Mouse (Mus musculus) heart, embryonic 11.5 days (tissue): ENCODE results near the gene Vstm4. TPM values are rescaled to one million over a fixed set of nuclear protein-coding genes. Genes with fewer than 3 reads are reported as not detected.

Experiments
- ATAC-seq: fragments of 200-750 bp; cut with Nextera tagmentation; replicated peaks from 2 replicates; pipeline ENCODE4 v1.8.0; 2017; ENCODE audit warnings: moderate library complexity; ENCODE audit not compliant: insufficient number of reproducible peaks, low FRiP score, low TSS enrichment
- H3K27ac ChIP-seq: fragments of 300-500 bp; sonication (generic); 2 replicates; pipeline ENCODE4 v1.5.1; 2014; ENCODE audit warnings: mild to moderate bottlenecking, low read depth, low read length
- H3K27me3 ChIP-seq: fragments of 300-500 bp; sonication (generic); 2 replicates; pipeline ENCODE4 v1.6.1; 2014; ENCODE audit warnings: mild to moderate bottlenecking, low read length, mixed read lengths; ENCODE audit not compliant: control insufficient read depth, insufficient read depth
- H3K36me3 ChIP-seq: fragments of 300-500 bp; sonication (generic); 2 replicates; pipeline ENCODE4 v1.6.1; 2014; ENCODE audit warnings: mild to moderate bottlenecking, low read length, moderate library complexity, mixed read lengths; ENCODE audit not compliant: control insufficient read depth, insufficient read depth
- H3K4me1 ChIP-seq: fragments of 300-500 bp; sonication (generic); 2 replicates; pipeline ENCODE4 v1.6.1; 2014; ENCODE audit warnings: low read length; ENCODE audit not compliant: control insufficient read depth, insufficient read depth
- H3K4me2 ChIP-seq: fragments of 300-500 bp; sonication (generic); 2 replicates; pipeline ENCODE4 v1.6.1; 2014; ENCODE audit warnings: mild to moderate bottlenecking, moderate library complexity
- H3K4me3 ChIP-seq: fragments of 300-500 bp; sonication (generic); 2 replicates; pipeline ENCODE4 v1.5.1; 2014; ENCODE audit warnings: low read depth, low read length
- H3K9ac ChIP-seq: fragments of 300-500 bp; sonication (generic); 2 replicates; pipeline ENCODE4 v1.6.1; 2014; ENCODE audit warnings: mild to moderate bottlenecking, low read depth, low read length, moderate library complexity
- H3K9me3 ChIP-seq: fragments of 300-500 bp; sonication (generic); replicated peaks from 2 replicates; pipeline ENCODE4 v1.6.1; 2016; ENCODE audit warnings: low read length; ENCODE audit not compliant: control insufficient read depth
- WGBS: fragments of 180-500 bp; shearing (Covaris S2); extraction: QIAGEN DNeasy Blood & Tissue Kit; methylation state at CpG from one replicate; pipeline ENCODE4 v1.1.7; 2014; ENCODE audit not compliant: insufficient replicate concordance; 5-methylcytosine and 5-hydroxymethylcytosine counted together
- polyA plus RNA-seq: library from polyadenylated mRNA; unstranded; fragments of >200 nt; fragmentation: Nextera tagmentation; extraction: Ambion mirVana; gene quantifications from 2 replicates; pipeline ENCODE4 v1.2.1, GENCODE M21; 2014

Gene Vstm4
- polyA plus RNA-seq, result 9.7 and 12.5 TPM in 2 replicates

GRCm38 (mm10) chr14:32856681-32857328 is at the start of gene Vstm4:
TSS of gene Vstm4 (plus strand) at chr14:32856756.
- Histone ChIP-seq H3K27ac (peak within 1 kb of the TSS; percentile 35; the same call in 1 of the 2 replicates), H3K9ac (peak within 1 kb of the TSS; percentile 81), H3K36me3 (no peaks in the 10 kb centered on the region), H3K9me3 (no peaks in the 10 kb centered on the region), H3K27me3 (peaks cover 7% of the 10 kb centered on the region; the same call in 1 of the 2 replicates), H3K4me2 (peak within 1 kb of the TSS; percentile 89), H3K4me1 (peaks cover 30% of the 10 kb centered on the region), H3K4me3 (peak within 1 kb of the TSS; percentile 64)
- WGBS, result under 1% methylated on average over 59 of the region's 68 CpGs
- ATAC-seq, result peak; percentile 53; the same call in 1 of the 2 replicates

DNA sequence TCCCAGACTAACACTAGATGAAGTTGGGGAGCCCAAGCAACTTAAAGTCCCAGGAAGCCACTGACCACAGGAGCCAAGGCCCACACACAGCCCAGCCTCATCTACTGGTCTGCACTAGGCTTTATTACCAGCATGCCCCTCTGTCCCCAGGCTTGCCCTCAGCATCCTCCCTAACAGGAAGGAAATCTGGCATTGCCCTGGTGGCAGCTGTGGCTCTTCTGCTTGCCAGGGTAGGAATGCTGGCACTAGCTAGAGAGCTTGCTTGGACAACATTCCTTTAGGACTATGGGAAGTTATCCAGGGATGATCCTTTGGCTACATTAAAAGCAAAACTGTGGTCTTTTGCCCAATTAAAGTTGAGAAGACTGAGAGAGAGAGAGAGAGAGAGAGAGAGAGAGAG is 46.4 kb upstream of the Vstm4 start:
- no peaks in the 10 kb centered on the region for H3K4me1 ChIP-seq
- H3K4me3 ChIP-seq, result no peak overlapping the region
- no peak overlapping the region for H3K4me2 ChIP-seq
- no peaks in the 10 kb centered on the region for H3K36me3 ChIP-seq
- ATAC-seq, result no peak
- H3K27ac ChIP-seq, result no peak overlapping the region
- no peak overlapping the region for H3K9ac ChIP-seq
- H3K9me3 ChIP-seq, result no peaks in the 10 kb centered on the region
- H3K27me3 ChIP-seq, result no peaks in the 10 kb centered on the region

- 64% methylated on average over 6 of the region's 6 CpGs for WGBS
- H3K27ac ChIP-seq, result no peak overlapping the region
- no peaks in the 10 kb centered on the region for H3K9me3 ChIP-seq
- H3K4me1 ChIP-seq, result peaks cover 7% of the 10 kb centered on the region; the same call in 1 of the 2 replicates
- no peak overlapping the region for H3K9ac ChIP-seq
- no peak overlapping the region for H3K4me3 ChIP-seq
- H3K36me3 ChIP-seq, result no peaks in the 10 kb centered on the region
- H3K4me2 ChIP-seq, result no peak overlapping the region
- H3K27me3 ChIP-seq, result peaks cover 5% of the 10 kb centered on the region; the same call in 1 of the 2 replicates
- no peak for ATAC-seq
Measured at GRCm38 (mm10) chr14:32812429-32812828, 44.1 kb upstream of the Vstm4 start.

DNA sequence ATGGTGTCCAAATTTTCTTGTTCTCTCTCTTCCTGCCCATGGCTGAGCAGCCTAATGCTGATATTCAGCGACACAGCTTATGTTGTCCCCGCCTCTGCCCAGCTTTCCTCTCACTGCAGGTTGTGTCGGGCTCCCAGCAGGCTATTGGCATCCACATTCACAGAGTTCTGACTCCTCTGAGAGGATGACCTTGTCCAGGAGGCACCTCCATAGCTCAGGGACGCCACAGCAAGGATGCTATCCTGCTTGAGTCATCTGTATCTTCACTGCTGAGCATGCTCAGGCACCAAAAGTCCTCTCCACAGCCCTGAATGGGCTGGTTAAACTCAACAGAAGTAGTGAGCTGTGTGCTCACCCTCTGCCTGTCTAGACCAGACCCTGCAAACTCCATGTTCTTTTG is 41.6 kb upstream of the Vstm4 start:
- Histone ChIP-seq H3K9ac (no peak overlapping the region), H3K4me3 (no peak overlapping the region), H3K9me3 (no peaks in the 10 kb centered on the region), H3K27me3 (peaks cover 5% of the 10 kb centered on the region; the same call in 1 of the 2 replicates), H3K4me2 (no peak overlapping the region), H3K36me3 (no peaks in the 10 kb centered on the region), H3K27ac (no peak overlapping the region), H3K4me1 (peaks cover 10% of the 10 kb centered on the region; the same call in 1 of the 2 replicates)
- no peak for ATAC-seq
- WGBS, result 53% methylated on average over 4 of the region's 4 CpGs

DNA sequence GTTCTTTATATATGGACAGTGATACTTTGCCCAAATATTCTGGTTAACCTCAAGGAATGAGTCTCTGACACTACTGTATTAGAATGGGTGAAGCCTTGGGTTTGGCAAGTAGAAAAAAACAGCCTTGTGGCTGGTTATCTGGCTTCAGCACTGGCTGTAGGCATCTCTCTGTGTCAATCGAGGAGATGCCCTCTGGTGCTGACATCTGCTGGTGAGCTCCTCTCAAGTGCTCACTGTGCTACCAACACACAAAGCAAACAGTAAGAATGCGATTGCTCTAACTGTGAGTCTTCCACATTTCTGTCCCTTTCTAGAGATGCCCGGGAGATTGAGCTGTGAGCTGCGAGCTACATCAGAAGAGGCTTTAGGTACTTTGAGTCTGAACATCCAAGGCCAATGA is 40.0 kb upstream of the Vstm4 start:
- H3K27ac ChIP-seq, result no peak overlapping the region

GRCm38 (mm10) chr14:32817258-32817657 is 39.3 kb upstream of the Vstm4 start:
- Histone ChIP-seq H3K4me2 (no peak overlapping the region), H3K9ac (no peak overlapping the region)

More for the DNA sequence above, 40.0 kb upstream of the Vstm4 start:
- Histone ChIP-seq H3K4me2 (no peak overlapping the region), H3K4me3 (no peak overlapping the region), H3K9me3 (no peaks in the 10 kb centered on the region), H3K36me3 (no peaks in the 10 kb centered on the region), H3K4me1 (peaks cover 10% of the 10 kb centered on the region; the same call in 1 of the 2 replicates), H3K9ac (no peak overlapping the region), H3K27me3 (peaks cover 5% of the 10 kb centered on the region; the same call in 1 of the 2 replicates)
- 61% methylated on average over 4 of the region's 4 CpGs for WGBS
- ATAC-seq, result no peak

DNA sequence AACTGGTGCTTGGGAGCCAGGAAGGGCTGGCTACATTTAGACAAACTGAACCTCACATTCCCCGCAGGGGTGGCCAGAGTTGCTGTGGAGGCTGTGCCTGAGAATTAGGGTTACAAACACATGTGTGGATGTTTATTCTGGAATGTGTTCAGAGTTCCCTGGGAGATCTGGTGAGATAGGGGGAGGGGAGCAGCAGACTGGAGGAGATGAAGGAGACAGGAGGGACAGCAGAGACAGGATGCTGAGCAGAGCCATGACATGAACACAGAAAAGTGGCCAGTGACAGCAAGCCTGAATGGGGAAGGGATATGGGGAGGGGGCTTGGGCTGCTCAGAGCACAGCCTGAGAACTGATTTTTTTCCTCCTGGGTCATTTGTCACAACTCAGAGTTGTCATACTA is 37.3 kb upstream of the Vstm4 start:
- Histone ChIP-seq H3K4me3 (no peak overlapping the region), H3K27me3 (peaks cover 5% of the 10 kb centered on the region; the same call in 1 of the 2 replicates), H3K27ac (no peak overlapping the region), H3K4me1 (peaks cover 14% of the 10 kb centered on the region), H3K4me2 (no peak overlapping the region), H3K9ac (no peak overlapping the region), H3K9me3 (no peaks in the 10 kb centered on the region), H3K36me3 (no peaks in the 10 kb centered on the region)
- no peak for ATAC-seq
- 57% methylated on average over 1 of the region's 1 CpGs for WGBS

More at GRCm38 (mm10) chr14:32817258-32817657, 39.3 kb upstream of the Vstm4 start:
- ATAC-seq, result 0 out of 2 replicates have a peak, but pooled peaks have one; percentile 26
- Histone ChIP-seq H3K27me3 (peaks cover 5% of the 10 kb centered on the region; the same call in 1 of the 2 replicates), H3K4me1 (peaks cover 10% of the 10 kb centered on the region; the same call in 1 of the 2 replicates), H3K4me3 (no peak overlapping the region), H3K36me3 (no peaks in the 10 kb centered on the region), H3K9me3 (no peaks in the 10 kb centered on the region), H3K27ac (no peak overlapping the region)
- WGBS, result 43% methylated on average over 7 of the region's 7 CpGs

- no peak overlapping the region for H3K4me2 ChIP-seq
- no peak overlapping the region for H3K4me3 ChIP-seq
- WGBS, result 76% methylated on average over 4 of the region's 4 CpGs
- no peaks in the 10 kb centered on the region for H3K27me3 ChIP-seq
- ATAC-seq, result no peak
- no peaks in the 10 kb centered on the region for H3K9me3 ChIP-seq
- H3K4me1 ChIP-seq, result peaks cover 19% of the 10 kb centered on the region
- no peak overlapping the region for H3K9ac ChIP-seq
- no peak overlapping the region for H3K27ac ChIP-seq
- no peaks in the 10 kb centered on the region for H3K36me3 ChIP-seq
Measured at GRCm38 (mm10) chr14:32822812-32823211, 33.7 kb upstream of the Vstm4 start.

- H3K9ac ChIP-seq, result no peak overlapping the region
- H3K27ac ChIP-seq, result no peak overlapping the region
Measured at GRCm38 (mm10) chr14:32823861-32824260, 32.7 kb upstream of the Vstm4 start.

More at GRCm38 (mm10) chr14:32823861-32824260, 32.7 kb upstream of the Vstm4 start:
- no peaks in the 10 kb centered on the region for H3K27me3 ChIP-seq
- no peak overlapping the region for H3K4me3 ChIP-seq
- peaks cover 25% of the 10 kb centered on the region for H3K4me1 ChIP-seq
- no peaks in the 10 kb centered on the region for H3K9me3 ChIP-seq
- no peak for ATAC-seq
- WGBS, result 76% methylated on average over 3 of the region's 3 CpGs
- no peak overlapping the region for H3K4me2 ChIP-seq
- H3K36me3 ChIP-seq, result no peaks in the 10 kb centered on the region
